Mouse (Mus musculus) forelimb bud, embryonic 11.5 days (tissue): ENCODE measurements around the gene Lrrc8c.

Experiments used
- DNase-seq: peaks from one replicate; pipeline ENCODE4 v3.0.0-alpha.2; 2012; ENCODE audit warnings: low read depth, low spot score

Gene Lrrc8c

DNA sequence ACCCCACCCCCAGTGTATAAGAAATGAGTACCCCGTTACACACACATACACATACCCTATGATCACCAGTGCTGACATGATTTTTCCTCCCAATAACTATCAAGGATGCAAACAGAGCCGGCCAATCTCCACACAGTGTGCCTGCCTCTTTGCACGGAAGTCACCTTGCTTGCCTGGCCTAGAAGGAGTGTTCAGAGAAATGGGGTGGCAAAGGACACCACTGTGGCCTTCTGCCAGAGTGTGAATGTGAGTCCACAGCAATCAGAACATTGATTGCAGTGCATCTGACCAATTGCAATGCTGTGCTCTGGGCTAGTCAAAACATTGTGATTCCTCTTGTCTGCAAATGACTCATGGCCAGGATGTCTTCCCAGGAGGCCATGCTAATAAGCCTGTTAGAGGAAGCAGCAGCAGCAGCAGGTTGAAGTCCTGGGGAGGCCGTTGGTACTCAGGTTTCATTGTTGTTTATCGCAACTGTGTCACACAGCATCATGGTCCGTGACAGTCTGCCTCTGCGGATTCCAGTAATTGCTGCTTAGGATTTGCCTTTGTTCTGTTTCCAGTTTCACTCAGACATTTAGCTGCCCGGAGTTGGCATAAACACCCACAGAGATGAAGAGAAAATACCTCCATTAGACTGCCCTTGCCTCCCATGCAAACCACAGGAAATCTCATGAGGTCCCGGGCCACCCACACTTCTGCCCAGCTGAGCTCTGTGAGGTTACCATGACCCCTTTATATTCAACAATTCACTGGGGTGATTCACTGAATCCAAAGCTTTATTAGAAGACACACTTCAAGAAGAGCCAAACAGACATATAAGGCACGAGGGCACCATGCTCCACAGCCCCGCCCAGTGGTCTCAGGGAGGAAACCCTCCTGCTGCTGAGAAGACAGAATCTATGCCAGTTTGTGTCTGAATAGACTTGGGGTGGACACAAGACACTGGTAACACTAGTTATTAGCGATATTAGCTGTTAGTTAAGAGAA, 18.8 kb upstream of the Lrrc8c start:
- peak; percentile 21 for DNase-seq

DNA sequence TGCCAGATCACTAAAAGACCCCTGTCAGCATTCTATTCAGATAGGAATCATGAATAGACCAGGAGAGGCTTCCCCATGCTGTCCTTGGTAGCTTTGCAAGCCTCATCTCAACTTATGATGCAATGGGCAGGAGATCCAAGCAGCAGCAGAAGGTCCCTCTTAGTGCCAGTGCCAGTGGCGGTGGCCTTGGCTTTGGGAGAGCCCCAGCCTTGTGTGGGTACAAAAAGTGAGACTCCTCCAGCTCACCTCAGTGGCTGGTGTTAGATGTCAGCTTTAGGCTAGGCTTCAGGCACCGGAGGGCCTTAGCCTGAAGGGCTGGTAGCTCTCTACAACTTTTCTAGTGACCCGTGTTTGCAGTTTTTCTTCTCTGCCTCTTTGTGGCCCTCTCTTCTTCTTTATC, 18.1 kb upstream of the Lrrc8c start:
- no peak for DNase-seq

DNA sequence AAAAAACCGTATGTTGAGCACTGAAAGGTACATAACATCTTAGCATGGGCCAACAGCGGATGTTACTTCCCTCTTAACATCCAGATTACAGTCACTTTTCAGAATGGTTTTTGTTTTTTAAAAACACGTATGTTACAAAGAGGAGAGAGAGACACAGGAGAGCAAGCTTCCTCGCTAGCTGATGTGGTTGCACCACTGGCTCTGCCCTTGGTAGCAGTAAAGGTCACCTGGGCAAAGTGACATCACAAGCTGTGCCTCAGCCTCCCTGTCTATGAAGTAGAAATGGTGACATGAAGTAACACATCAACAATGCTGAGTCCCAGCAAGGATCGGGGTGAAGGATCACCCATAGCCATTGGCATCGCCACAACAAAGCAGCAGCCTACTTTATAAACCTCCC, 10.4 kb upstream of the Lrrc8c start:
- DNase-seq, result no peak

DNA sequence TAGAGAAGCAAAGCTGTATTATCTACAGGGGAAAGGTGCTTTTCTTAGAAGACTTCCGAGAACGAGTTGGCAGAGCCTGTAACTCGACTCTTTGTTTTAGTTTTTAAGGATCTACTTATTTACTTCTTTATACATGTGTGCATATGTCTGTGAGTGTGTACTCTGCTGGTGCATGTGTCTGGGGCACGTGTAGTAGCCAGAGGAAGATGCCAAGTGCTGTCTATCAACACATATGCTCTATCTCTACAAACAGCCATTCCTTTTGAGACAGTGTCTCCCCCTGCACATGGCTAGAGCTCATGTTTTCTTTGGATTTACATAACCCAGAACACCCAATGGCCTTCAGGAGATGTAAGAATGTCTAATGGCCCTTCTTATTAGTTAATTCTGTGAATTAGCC, 6.9 kb upstream of the Lrrc8c start:
- no peak for DNase-seq

DNA sequence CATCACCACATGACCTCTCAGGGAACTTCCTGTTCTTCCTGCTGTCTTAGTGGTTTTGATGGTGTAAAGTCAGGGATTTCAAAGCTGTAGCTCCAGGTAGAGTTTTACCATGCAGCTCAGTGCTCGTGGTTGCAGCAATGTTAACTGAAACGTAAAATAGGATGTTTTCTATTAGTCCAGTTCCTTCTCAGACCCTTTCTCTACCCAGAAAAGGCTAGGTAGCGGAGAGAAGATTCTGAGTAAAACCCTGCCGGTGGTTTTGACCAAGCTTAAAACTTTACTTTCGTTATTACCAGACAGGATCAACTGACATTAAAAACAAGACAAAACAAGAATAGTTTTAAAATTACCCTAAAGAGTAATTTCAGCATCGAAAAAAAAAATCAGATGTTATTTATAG, 3.7 kb upstream of the Lrrc8c start:
- DNase-seq, result no peak

DNA sequence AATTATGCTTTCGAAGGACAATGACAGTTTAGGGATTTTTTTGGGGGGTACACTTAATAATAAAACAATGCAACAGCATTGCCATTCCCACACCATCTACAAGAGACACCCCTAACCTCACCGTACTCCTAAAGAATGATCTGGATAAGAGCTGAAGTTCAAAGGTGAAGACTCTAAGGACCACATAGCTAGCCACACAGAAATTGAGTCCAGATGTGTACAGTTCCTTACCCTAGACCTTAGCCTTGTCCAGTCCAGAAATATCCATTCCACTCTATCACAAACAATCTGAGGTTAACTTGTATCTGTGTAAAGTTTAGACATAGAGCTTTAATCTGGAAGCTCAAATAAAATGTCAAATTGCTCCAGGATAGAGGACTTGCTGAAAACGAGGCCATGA, 2.9 kb upstream of the Lrrc8c start:
- DNase-seq, result no peak

- no peak for DNase-seq
Measured at GRCm38 (mm10) chr5:105517992-105518625, 1.1 kb upstream of the Lrrc8c start.

- DNase-seq, result no peak
Measured at GRCm38 (mm10) chr5:105518626-105519095, 527 bp upstream of the Lrrc8c start.

GRCm38 (mm10) chr5:105519976-105520300, 750 bp downstream of the Lrrc8c start:
- DNase-seq, result peak; percentile 40

DNA sequence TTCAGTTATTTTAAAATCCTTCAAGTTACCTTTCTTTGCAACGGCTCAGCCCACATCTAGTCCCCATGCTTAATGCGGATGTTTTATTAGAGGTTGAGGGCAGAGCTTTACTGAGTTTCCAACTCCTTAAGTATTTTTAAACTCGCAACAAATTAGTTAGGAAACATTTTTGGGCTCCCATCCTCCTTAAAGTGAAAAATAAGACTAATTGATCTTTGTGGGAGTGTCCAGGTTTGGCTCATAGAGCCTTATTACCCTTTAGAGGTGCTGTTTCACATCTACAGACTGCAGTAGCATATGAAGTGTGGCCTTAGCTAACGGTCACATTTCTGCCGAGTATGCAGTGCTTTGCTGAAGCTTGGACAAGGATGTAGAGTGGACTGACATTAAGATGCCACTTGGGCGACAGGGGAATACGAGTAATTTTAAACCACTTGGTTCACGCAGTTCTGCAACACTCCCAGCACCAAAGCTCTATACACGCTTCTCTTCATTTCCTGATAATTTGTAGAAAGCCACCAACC, 1.3 kb downstream of the Lrrc8c start:
- DNase-seq, result no peak

DNA sequence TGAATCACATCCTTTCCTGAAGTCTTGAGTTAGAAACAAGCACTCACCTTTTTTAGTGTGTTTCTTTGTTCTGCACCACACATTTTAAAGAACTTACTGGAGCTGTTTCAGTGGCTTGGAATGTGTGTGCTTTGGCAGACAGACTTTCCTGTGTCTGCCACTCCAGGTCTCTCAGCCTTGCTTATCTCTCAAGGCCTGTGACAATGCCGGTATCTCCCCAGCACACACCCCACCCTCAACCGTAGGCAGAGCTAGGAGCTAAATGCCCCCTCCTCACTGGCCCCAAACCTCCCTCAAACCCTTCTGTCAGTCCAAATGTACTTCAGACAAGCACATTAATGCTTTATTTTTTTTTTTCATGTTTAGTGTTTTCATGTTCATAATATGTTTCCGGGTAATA, 4.3 kb downstream of the Lrrc8c start:
- no peak for DNase-seq

- no peak for DNase-seq
Measured at GRCm38 (mm10) chr5:105525004-105525403, 5.8 kb downstream of the Lrrc8c start.

DNA sequence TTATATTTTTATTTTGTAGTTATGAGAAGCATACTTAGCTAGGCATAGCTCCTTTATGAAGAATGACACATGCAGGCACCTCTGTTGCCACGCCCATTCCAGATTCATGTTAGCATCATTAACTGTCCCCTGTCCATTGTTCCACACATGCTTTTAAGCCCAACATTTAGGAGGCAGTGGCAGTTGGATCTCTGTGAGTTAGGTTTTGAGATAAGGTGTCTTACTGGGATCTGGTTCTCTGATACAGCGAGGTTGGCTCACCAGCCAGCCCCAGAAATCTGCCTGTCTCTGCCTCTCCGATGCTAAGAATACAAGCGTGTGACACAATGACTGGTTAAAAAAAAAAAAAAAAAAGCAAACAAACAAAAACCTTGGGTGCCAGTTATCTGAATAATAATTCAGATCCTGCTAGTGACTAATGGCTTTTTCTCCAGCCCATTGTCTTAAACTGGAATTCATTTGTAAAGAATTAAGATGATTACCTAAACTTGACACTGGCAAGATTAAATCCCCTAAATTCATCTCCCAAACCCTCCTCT, 7.0 kb downstream of the Lrrc8c start:
- DNase-seq, result no peak

DNA sequence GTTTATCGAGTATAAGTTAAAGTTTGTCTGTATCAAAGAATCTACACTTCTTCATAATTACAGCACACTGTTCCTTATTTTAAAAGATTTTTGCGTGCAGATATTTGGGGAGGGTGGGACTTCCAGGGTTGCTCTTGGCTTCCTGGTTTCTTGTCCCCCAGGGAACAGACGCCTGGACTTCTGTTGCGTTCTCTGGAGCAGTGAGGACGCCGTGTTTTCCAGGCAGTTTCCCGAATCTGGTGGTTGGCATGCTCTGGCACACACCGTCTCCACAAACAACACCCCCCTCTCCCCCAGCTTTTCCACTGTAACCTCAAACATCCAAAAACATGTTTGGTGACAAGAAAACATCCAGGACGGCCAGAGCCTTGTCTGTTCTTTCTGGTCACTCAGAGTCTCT, 7.6 kb downstream of the Lrrc8c start:
- DNase-seq, result no peak

- DNase-seq, result no peak
Measured at GRCm38 (mm10) chr5:105527477-105528331, 8.5 kb downstream of the Lrrc8c start.

GRCm38 (mm10) chr5:105530576-105530975, 11.4 kb downstream of the Lrrc8c start:
- no peak for DNase-seq

- no peak for DNase-seq
Measured at GRCm38 (mm10) chr5:105535186-105535585, 16.0 kb downstream of the Lrrc8c start.

DNA sequence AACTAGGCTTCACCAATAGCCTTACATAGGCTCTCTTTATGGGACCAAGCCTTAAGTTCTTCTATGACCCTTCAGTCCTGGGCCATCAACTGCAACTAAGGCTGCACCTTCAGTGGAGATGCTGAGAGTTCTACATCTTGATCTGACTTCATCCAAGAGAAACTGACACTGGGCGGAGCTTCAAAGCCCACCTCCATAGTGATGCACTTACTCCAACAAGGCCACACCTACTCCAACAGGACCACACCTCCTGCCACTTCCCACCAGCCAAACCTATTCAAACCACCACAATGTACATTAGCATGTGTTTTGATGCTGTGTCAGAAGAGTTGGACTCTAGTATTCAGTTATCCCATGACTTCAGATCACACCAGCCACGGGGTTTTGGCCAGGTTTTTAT, 17.0 kb downstream of the Lrrc8c start:
- no peak for DNase-seq

DNA sequence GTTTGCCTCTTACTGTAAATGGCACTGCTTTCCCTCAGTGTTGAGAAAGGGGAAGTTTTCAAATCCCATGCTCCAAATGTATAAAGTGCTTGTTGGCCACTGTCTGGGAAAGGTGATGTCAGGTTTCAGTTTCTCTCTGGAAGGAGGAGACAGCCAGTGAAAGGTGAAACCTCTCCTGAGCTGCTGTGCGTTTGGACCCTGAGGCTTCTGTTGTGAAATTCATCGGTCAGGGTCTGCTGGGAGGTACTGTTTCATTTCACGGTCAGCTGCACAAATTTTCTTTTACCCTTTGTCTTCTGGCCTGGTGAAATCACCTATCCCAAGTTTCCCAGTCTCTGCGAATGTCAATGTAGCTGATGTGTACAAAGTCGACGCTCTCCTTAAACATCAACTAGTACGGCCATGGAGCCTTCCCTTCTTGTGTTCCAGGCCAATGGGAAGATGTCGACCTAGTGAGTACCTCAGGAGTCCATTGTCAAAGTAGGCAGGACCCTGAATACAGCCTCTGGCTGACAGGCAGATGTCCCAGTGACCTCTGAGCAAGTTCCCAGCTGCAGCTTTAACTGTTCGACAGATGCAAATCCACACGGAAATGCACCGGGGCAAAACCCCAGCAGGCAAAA, 18.0 kb downstream of the Lrrc8c start:
- DNase-seq, result no peak

DNA sequence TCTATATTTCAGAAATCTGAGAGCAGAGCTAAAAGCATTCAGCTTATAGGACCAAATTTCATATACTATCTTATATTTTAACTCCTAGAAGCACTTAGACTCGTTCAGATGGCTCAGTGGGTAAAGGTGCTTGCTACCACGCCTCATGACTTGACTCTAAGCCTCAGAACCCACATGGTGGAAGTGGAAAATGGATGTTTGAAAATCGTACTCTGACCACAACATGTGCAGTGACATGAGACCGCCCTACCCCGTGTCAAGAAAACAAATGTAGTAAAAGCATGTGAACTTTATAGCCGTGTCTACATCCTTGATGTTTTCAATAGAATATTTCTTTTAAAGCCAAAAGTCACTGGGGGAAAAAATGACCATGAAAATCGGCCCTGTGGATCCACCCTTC, 21.9 kb downstream of the Lrrc8c start:
- DNase-seq, result no peak

GRCm38 (mm10) chr5:105545126-105545525, 25.9 kb downstream of the Lrrc8c start:
- no peak for DNase-seq
